Mouse (Mus musculus): ENCODE results near the gene Nt5e.

DNA sequence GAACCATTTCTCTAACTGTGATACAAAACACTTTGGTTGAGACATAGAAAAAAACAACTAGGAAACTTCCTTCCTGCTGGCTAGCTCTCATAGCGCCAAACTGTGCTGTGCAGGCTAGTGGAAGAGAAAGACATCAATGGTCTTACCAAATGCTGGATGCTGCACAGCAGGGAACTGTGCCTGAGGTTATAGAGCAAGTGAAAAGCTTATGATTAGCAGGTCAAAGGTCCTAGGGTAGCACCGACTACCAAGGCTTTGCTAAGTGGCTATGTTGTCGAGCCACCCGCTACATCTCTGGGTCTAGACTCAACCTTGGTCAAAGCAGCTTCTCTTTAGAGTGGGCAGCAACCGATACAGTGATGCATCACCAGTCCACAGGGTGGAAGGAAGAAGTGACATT lies 61.8 kb downstream of the Nt5e start:
- TF ChIP-seq CTCF (conservative IDR thresholded peaks at IDR 0.05; ENCODE audit: low read length), result no peak
- no peak for TF ChIP-seq NANOG (IDR thresholded peaks at IDR 0.05; ENCODE audit: borderline replicate concordance, low read length)
- no peak for TF ChIP-seq POU5F1 (IDR thresholded peaks at IDR 0.05; ENCODE audit: borderline replicate concordance, low read length)
